Mouse (Mus musculus): ENCODE measurements at regions not wholly inside any gene's neighbourhood (a gene's known extent, or its start where the extent isn't known, plus 50 kb on each side); places are given as distances from the start of the nearest gene placed in this dataset.
A peak's percentile ranks its signal among the peaks of the same experiment; 100 is the strongest.

DNA sequence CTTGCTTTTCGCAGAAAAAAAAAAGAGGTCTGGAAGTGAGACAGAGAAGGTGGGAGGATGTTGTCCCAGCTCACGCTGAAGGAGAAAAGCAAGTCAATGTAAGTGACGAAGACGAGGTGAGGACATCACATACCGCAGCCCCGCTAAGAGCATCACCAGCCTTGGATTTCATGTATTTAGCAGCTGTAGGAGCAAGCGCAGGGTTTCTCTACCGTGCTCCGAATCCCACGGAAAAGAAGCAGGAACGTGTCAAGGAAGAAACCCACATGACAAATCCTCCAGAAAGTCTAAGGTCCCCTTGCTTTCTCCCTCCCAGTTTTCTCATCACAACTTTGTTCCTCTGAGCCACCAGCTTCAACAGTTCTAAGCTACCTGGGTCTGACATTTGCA lies 174.3 kb upstream of the Lef1 start:
- peak; percentile 64 for DNase-seq

DNA sequence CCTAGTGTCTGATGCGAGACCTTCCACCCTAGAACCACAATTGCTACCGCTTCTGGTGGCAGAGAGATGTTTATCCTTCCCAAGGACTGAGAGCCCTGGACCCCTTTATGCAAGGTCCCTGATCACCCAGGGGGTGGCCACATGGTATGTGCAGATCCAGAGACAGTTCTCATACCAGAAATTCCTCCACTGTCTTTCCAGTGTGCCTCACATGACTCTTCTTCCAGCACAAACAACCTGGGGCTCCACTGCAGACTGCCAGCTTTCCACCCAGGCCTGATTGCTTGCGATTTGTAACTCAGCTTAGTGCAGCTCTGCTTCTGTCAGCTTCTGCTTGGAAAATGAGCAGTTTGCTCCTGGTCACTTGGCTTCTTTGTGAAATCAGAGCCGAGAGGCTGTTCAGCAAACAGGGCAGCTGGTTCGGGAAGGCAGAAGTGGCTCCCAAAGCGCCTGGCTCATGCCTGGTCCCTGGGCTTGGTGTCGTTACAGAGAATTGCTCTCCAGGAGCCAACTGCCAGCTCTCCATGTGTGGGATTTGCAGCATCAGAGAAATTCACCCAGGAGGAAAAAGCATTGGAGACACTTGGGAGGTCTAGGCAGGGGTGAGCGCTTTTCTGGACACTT lies 174.9 kb upstream of the Lef1 start:
- DNase-seq, result no peak

GRCm38 (mm10) chr3:130932723-130933122 lies 177.5 kb upstream of the Lef1 start:
- peak; percentile 78 for DNase-seq

DNA sequence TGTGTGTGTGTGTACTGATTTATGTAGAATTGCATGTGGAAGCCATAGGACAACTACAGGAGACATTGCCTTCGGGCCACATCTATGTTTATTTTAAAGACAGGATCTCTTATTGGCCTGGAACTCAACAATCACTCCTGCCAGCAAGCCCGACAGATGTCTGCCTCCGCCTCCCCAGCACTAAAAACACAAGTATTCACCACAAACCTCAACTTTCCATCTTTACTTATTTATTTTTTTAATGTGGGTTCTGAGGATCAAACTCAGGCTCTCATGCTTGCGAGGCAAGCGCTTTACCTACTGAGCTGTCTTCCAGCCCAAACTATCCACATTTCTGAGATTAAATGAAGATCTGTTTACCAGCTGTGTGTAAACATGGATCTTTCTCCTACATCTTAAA lies 178.0 kb upstream of the Lef1 start:
- no peak for DNase-seq

GRCm38 (mm10) chr3:130925000-130925399 lies 185.3 kb upstream of the Lef1 start:
- DNase-seq, result no peak

DNA sequence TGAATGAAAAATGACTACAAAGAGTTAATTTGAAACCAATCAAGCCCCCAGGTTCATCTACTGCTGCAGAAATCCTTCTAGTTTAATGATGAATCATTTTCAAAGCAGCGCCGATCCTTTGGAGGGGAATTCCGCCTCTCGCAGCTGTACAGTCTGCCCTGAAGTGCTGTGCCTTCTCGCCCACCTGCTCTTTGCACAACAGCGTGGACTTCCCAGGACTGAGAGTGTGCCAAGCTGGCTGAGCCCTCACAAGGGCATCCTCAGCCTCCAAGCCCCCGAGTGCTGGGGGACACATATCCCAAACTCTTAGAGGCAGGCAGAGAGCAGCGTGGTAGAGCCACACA lies 186.7 kb upstream of the Lef1 start:
- DNase-seq, result peak; percentile 72

GRCm38 (mm10) chr3:130922812-130923614 lies 187.3 kb upstream of the Lef1 start:
- DNase-seq, result peak; percentile 66

- DNase-seq, result peak; percentile 54
Measured at GRCm38 (mm10) chr3:130921621-130922245, 188.5 kb upstream of the Lef1 start.

- peak; percentile 76 for DNase-seq
Measured at GRCm38 (mm10) chr3:130913812-130914211, 183.6 kb upstream of the Rpl34 start.

- peak; percentile 72 for DNase-seq
Measured at GRCm38 (mm10) chr3:130905101-130905500, 174.9 kb upstream of the Rpl34 start.

- DNase-seq, result no peak
Measured at GRCm38 (mm10) chr3:130903329-130903728, 173.1 kb upstream of the Rpl34 start.

DNA sequence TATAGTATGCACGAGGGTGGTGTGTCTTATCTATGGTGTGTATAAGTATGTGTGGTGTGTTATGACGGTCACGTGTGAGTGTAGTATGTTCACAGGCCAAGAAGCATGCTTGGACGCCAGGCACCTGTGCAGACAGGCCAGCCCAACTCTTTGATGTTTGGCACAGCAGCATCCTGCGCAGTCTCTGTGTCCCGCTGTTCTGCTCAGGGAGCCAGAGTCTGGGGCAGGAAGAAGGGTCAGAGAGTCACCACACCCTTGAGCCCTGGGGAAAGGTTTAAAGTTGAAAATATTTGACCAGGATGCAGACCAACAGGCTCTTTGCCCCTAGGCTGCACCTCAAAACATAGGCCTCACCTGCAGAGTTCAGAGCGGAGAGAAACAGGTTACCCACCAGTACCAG lies 172.2 kb upstream of the Rpl34 start:
- peak; percentile 51 for DNase-seq

GRCm38 (mm10) chr3:130901343-130901742 lies 171.1 kb upstream of the Rpl34 start:
- DNase-seq, result peak; percentile 71

- DNase-seq, result peak; percentile 82
Measured at GRCm38 (mm10) chr3:130900846-130901245, 170.6 kb upstream of the Rpl34 start.

DNA sequence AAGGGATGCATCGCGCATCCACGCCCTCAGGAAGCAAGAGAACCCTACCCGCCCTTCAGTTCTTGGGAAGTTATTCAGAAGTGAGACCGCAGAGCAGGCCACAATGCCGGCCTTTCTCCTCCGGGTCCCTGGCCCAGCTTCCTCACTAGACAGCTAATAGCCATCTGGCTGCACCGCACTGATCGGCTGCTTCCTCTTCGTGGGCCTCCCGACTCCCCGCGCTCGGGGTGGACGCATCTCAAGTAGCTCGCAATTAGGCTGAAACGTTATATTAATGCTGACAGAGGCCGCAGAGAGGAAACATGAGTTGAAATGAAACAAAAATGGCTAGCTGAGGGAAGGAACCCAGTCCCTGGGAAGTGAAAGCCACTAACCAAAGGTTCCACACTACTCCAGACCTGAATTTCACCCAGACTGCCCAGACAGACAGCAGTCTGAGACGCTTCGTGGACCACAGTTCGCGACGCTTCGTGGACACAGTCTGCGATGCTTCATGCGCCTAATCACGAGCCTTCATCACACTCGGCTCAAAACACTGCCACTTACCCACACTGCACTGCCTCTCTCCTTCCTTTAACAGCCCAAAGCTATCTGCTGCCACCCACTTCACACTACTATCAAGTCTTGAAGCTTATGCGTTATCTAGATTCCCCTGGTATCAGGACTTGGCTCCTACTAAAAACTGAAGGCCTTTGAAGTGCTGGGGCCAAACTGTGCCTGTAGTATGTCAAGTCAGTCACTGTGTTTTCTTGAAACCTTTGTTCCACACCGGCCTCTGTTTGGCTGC lies 170.0 kb upstream of the Rpl34 start:
- DNase-seq, result peak; percentile 97

GRCm38 (mm10) chr3:130894168-130894814 lies 164.1 kb upstream of the Rpl34 start:
- DNase-seq, result peak; percentile 33

DNA sequence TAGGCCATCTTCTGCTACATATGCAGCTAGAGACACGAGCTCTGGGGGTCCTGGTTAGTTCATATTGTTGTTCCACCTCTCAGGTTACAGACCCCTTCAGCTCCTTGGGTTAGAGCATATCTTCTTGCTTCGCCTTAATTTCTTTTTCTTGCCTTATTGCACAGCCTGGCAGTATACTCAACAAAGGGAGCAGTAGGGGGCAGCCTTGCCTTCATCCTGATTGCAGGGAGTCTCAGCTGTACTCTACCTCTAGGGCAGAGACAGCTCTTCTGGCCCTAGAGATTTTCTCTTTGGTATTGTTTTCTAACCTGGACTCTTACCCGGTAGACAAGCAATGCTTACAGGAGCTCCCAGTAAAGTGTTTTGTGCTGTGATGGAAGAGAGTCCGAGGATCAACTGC lies 161.1 kb upstream of the Rpl34 start:
- DNase-seq, result no peak

DNA sequence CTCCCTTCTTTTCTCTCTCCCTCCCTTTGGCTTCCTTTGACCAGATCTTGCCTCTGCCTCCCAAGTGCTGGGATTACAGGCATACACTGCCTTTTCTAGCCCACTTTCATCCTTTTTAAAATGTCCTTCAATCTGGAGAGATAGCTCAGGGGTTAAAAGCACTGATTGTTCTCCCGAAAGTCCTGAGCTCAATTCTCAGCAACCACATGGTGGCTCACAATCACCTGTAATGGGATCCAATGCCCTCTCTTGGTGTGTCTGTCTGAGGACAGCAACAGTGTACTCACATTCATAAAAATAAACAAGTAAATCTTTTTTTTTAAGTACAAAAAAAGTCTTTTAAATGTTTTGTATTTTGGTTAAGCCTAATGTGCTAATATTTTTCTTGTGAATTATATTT lies 158.4 kb upstream of the Rpl34 start:
- DNase-seq, result peak; percentile 10

DNA sequence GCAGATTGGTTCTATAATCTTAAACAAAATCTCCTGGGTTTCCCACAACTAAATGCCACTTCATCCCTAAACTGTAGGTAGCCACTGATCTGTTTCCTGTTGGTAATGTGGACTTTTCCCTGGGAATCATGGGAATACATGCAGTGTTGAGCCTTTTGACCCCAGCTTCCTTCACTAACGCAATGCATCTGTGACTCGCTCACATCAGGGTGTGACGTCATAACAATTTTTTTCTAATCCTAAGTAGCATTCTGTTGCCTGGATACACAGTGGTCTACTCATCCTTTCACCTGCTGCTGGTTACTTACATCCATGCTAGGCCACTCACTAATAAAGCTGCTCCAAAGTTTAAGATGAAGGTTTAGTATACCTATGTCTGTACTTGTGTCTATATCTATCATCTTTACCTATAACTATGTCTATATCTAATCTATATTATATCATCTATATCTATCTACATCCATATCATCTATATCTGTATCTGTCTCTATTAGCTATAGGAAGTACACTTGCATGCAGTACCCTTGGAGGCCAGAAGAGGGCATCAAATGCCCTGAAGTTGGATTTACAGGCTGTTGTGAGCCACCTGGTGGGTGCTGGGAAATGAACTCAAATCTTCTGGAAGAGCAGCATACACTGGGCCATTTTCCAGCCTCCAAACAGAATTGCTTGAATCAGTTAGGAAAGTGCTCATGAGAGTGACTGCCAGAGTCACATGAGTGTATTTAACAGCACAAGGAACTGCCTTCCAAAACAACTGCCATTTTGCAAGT lies 157.5 kb upstream of the Rpl34 start:
- DNase-seq, result peak; percentile 48

DNA sequence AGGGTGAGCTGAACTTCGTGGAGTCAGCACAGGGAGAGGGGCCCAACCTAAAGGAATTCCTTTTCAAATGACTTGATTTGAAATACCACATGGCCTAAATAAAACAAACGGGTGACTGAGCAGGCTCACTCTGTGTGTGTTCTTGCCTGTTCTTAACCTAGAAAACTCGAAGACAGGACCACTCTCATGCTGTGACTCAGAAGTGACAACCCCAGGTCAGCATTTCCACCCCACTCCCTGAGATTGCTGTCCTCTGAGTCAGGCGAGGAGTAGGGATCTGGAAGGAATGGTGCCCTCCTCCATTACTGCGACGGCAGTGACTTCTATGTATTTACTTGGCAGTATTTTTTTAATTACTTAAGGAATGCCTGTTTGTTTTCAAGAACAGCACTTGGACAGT lies 155.8 kb upstream of the Rpl34 start:
- DNase-seq, result peak; percentile 74

- DNase-seq, result peak; percentile 68
Measured at GRCm38 (mm10) chr3:130884393-130884792, 154.2 kb upstream of the Rpl34 start.

DNA sequence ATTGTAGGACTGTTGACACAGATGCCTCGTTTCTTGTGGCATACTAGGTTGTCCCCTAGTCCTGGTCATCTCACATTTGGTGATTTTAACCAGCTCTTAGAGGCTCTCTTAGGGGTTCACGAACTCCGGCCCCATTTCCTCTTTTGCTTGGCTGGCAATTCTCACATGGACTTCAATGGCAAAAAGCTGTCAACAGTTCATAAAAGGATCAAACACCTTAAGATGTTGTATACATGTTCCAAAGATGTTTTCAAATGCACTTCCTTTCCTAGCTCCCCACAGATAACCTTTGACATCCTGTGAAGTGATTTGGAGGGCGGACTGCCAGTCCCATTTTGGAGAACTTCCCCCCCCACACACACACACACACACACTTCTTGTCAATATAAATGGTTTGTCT lies 153.7 kb upstream of the Rpl34 start:
- peak; percentile 53 for DNase-seq

Measured in heart, adult 11 months (tissue).